Mouse (Mus musculus) heart, adult 2 months (tissue): Measurements from ENCODE around the gene Faim. TPM values are rescaled to one million over a fixed set of nuclear protein-coding genes. Genes with fewer than 3 reads are reported as not detected.

Source experiments
- DNase-seq, 2 experiments: peaks; one replicate each; pipeline ENCODE4 v3.0.0; 2021
- H3K27ac ChIP-seq: fragments of 200-600 bp; 2 replicates; pipeline ENCODE4 v1.8.1; 2022
- H3K27me3 ChIP-seq: fragments of 200-500 bp; 2 replicates; pipeline ENCODE4 v1.6.1; 2012; ENCODE audit warnings: mild to moderate bottlenecking, low read length, inconsistent platforms, mixed read lengths; ENCODE audit not compliant: control insufficient read depth, insufficient read depth
- H3K36me3 ChIP-seq: fragments of 200-500 bp; 2 replicates; pipeline ENCODE4 v1.6.1; 2012; ENCODE audit warnings: low read length, inconsistent platforms; ENCODE audit not compliant: control insufficient read depth, insufficient read depth
- H3K4me1 ChIP-seq: fragments of 200-500 bp; 2 replicates; pipeline ENCODE4 v1.6.1; 2011; ENCODE audit warnings: low read length; ENCODE audit not compliant: control insufficient read depth, insufficient read depth
- H3K4me3 ChIP-seq: fragments of 200-600 bp; 2 replicates; pipeline ENCODE4 v1.8.1; 2022
- H3K79me2 ChIP-seq: fragments of 200-500 bp; replicated peaks from 2 replicates; pipeline ENCODE4 v1.6.1; 2012; ENCODE audit warnings: mild to moderate bottlenecking, inconsistent platforms, low read length, moderate library complexity, mixed read lengths; ENCODE audit not compliant: control insufficient read depth, insufficient read depth
- H3K9ac ChIP-seq: fragments of 200-500 bp; 2 replicates; pipeline ENCODE4 v1.6.1; 2012; ENCODE audit warnings: low read depth, mild to moderate bottlenecking, control low read depth, inconsistent platforms, low read length, mixed read lengths
- CTCF ChIP-seq: fragments of 200-600 bp; IDR thresholded peaks from 2 replicates; pipeline ENCODE4 v1.8.1; 2022; ENCODE audit warnings: antibody characterized with exemption, mild to moderate bottlenecking, moderate library complexity
- EP300 ChIP-seq: fragments of 200-500 bp; IDR thresholded peaks from 2 replicates; pipeline ENCODE4 v1.6.1; 2011; ENCODE audit warnings: low read depth, low read length, control low read depth; ENCODE audit not compliant: insufficient read depth
- POLR2A ChIP-seq: fragments of 200-500 bp; IDR thresholded peaks from 2 replicates; pipeline ENCODE4 v1.6.1; 2011; ENCODE audit warnings: mild to moderate bottlenecking, low read depth, low read length, control low read depth; ENCODE audit not compliant: insufficient read depth
- WGBS: fragments of 180-500 bp; shearing (Covaris S2); methylation state at CpG from one replicate; pipeline ENCODE4 v1.1.7; 2018; 5-methylcytosine and 5-hydroxymethylcytosine counted together
- intact Hi-C: fragments of 180-260 bp; cut with DNase I; formaldehyde crosslinking; loops from one replicate; pipeline ENCODE4 v1.15.1; 2025
- polyA plus RNA-seq: library from polyadenylated mRNA; depleted of rRNA; stranded (reverse); fragments of >200 nt; gene quantifications from 2 replicates; pipeline ENCODE4 v1.2.3, GENCODE M21; 2012
- total RNA-seq, 2 experiments: library from RNA; stranded (reverse); gene quantifications; 2 replicates each; pipeline ENCODE4 v1.2.3; 2021

Faim gene
- total and polyA plus RNA-seq, 3 experiments: 2.1 to 5.4 (median 4.1) TPM

DNA sequence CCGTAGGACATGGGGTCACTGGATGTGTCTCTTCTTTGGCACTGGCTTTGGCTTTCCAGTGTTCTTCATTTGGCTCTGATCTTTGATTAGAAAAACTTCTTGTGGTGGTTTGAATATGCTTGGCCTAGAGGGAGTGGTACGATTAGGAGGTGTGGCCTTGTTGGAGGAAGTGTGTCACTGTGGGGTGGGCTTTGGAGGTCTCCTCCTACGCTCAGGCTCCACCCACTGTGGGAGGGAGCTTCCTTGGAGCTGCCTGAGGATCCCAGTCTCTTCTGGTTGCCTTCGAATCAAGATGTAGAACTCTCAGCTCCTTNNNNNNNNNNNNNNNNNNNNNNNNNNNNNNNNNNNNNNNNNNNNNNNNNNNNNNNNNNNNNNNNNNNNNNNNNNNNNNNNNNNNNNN lies 35.6 kb downstream of the Faim start:
- no peaks in the 10 kb centered on the region for H3K4me1 ChIP-seq
- H3K36me3 ChIP-seq: no peaks in the 10 kb centered on the region
- 83% methylated on average over 4 of the region's 4 CpGs for WGBS
- no peaks in the 10 kb centered on the region for H3K27me3 ChIP-seq
- no peak overlapping the region for H3K4me3 ChIP-seq
- no peak for DNase-seq
- H3K27ac ChIP-seq: no peak overlapping the region
- H3K79me2 ChIP-seq: no peaks in the 10 kb centered on the region
- no peak for TF ChIP-seq EP300
- no peak overlapping the region for H3K9ac ChIP-seq
- intact Hi-C loops: no loop called here

GRCm38 (mm10) chr9:99032031-99032430 lies 45.9 kb downstream of the Faim start:
- Histone ChIP-seq H3K9ac (no peak overlapping the region), H3K27me3 (no peaks in the 10 kb centered on the region), H3K79me2 (no peaks in the 10 kb centered on the region), H3K4me3 (no peak overlapping the region), H3K27ac (no peak overlapping the region), H3K36me3 (no peaks in the 10 kb centered on the region), H3K4me1 (peaks cover 2% of the 10 kb centered on the region; the same call in 1 of the 2 replicates)
- intact Hi-C loops: no loop called here
- no peak for DNase-seq
- TF ChIP-seq POLR2A (no peak), EP300 (no peak), CTCF (no peak)
- WGBS: 34% methylated on average over 8 of the region's 8 CpGs

- Histone ChIP-seq H3K27ac (no peak overlapping the region), H3K36me3 (no peaks in the 10 kb centered on the region), H3K4me1 (peaks cover 2% of the 10 kb centered on the region; the same call in 1 of the 2 replicates), H3K27me3 (no peaks in the 10 kb centered on the region), H3K4me3 (no peak overlapping the region), H3K9ac (no peak overlapping the region), H3K79me2 (no peaks in the 10 kb centered on the region)
- WGBS: 81% methylated on average over 8 of the region's 8 CpGs
- no peak for DNase-seq
- no peak for TF ChIP-seq POLR2A
- intact Hi-C loops: no loop called here
Measured at GRCm38 (mm10) chr9:99034111-99034510, 47.9 kb downstream of the Faim start.

GRCm38 (mm10) chr9:99035575-99035974 lies 49.4 kb downstream of the Faim start, which contains the start of gene Gm1123:
TSS of gene Gm1123 (minus strand) at chr9:99035715.
- Histone ChIP-seq H3K4me3 (no peak within 1 kb of the TSS), H3K79me2 (no peaks in the 10 kb centered on the region), H3K9ac (no peak within 1 kb of the TSS), H3K27ac (no peak within 1 kb of the TSS), H3K4me1 (peaks cover 2% of the 10 kb centered on the region; the same call in 1 of the 2 replicates), H3K36me3 (no peaks in the 10 kb centered on the region), H3K27me3 (no peaks in the 10 kb centered on the region)
- DNase-seq: no peak
- 70% methylated on average over 12 of the region's 12 CpGs for WGBS
- TF ChIP-seq CTCF: no peak
- TF ChIP-seq POLR2A: no peak
- no peak for TF ChIP-seq EP300
- intact Hi-C loops: no loop called here

- no peak for DNase-seq
- no peaks in the 10 kb centered on the region for H3K4me1 ChIP-seq
- TF ChIP-seq POLR2A (no peak), CTCF (no peak)
- H3K79me2 ChIP-seq: no peaks in the 10 kb centered on the region
- no peak overlapping the region for H3K27ac ChIP-seq
- intact Hi-C loops: no loop called here
- H3K27me3 ChIP-seq: no peaks in the 10 kb centered on the region
- H3K9ac ChIP-seq: no peak overlapping the region
- 84% methylated on average over 9 of the region's 9 CpGs for WGBS
- no peaks in the 10 kb centered on the region for H3K36me3 ChIP-seq
- no peak overlapping the region for H3K4me3 ChIP-seq
Measured at GRCm38 (mm10) chr9:99041994-99042393, 55.8 kb downstream of the Faim start.

GRCm38 (mm10) chr9:99042641-99043040 lies 56.5 kb downstream of the Faim start:
- H3K27me3 ChIP-seq: no peaks in the 10 kb centered on the region
- H3K4me3 ChIP-seq: no peak overlapping the region
- TF ChIP-seq CTCF (no peak), POLR2A (no peak), EP300 (no peak)
- 91% methylated on average over 4 of the region's 4 CpGs for WGBS
- intact Hi-C loops: no loop called here
- no peaks in the 10 kb centered on the region for H3K4me1 ChIP-seq
- H3K27ac ChIP-seq: no peak overlapping the region
- no peaks in the 10 kb centered on the region for H3K36me3 ChIP-seq
- H3K79me2 ChIP-seq: no peaks in the 10 kb centered on the region
- H3K9ac ChIP-seq: no peak overlapping the region
- no peak for DNase-seq
